Mouse (Mus musculus): Measurements from ENCODE around the gene Psip1.
"Not testable (repeated sequence)": the region's sequence is repeated elsewhere in the genome, so short reads cannot be mapped to it uniquely, and the experiment has no call there.

Psip1 gene

DNA sequence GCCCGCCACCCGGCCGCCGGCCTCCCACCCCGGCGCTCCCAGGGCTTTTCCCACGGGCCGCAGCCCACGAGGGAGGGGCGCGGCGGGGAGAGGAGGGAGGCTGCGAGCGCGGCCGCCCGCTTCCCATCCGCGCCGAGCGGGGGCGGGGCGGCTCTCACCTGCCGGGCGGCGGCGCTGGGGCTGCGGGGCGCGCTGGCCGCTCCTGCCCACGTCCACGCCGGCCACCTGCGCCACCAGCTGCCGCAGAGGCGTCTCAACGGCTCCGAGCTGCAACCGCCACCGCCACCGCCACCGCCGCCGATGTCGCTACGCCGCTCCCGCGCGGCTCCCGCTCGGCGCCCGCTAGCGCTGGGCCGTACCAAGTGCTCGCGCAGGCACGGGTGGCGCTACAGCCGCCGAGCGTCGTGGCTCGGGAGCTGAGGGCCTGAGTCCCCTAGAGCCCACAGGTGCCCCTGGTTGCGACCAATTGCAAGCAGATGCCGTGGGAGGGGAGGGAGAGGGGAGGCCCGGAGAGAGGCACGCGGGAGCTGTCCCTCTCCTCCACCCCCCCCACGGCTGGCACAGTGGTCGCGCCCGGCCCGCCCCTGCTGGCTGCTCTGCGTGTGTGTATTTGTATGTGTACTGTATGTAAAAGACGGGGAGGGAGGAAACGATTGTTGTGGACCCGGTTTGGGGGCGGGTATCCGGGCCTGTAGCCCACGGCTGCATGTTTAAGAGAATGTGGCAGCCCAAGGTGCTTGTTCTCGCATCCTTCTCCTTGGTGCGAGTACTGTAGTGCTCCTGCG is at the start of gene Psip1:
Gene Psip1 (minus strand): TSS at position 343 of the 785 bp plus-strand sequence.
- DNase-seq, result peak; percentile 90

DNA sequence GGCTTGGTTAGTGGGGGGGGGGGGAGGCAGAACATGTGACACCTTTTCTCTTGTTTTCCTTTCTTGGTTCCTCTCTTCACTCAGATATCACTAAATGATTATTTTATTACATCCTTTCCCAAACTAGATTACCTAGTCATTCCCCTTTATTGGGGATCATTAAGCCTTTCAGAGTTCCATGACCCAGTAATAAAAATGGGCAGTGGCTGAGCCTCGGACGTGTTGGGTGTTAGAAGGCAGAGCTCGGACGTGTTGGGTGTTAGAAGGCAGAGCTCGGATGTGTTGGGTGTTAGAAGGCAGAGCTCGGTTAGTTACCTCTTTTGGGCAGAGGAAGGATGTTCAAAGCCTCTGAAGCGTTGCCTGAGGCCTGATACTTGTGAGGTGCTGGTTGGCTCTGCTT is 47.8 kb upstream of the Psip1 start:
- DNase-seq, result no peak

DNA sequence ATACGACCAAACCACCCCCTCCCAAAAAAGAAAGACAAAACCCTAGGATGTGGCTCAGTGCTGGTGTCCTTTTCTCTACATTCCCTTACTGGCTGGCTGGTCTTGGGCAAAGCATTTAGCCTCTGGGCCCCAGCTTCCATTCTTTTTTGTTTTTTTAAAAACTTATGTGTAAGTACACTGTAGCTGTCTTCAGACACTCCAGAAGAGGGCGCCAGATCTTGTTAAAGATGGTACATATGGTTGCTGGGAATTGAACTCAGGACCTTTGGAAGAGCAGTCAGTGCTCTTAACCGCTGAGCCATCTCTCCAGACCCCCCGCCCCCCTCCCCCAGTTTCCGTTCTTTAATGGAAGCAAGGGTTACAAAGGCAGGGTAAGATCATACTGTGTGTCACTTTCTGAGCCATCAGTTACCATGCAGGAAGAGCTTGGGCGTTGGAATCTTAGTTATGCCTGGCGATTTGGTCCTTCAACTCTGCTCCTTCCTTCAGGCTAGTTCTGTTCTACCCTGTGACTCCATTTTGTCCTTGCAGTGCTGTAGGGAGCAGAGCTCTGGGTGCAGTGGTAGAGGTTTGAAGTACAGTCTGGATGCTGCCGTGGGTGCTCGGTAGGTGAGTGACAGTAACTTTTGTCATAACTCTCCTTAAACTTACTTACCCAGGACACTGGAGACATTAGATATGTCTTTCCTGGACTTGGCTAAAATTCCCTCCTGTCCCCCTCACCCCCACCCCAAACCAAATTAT is 47.1 kb upstream of the Psip1 start:
- DNase-seq, result no peak

DNA sequence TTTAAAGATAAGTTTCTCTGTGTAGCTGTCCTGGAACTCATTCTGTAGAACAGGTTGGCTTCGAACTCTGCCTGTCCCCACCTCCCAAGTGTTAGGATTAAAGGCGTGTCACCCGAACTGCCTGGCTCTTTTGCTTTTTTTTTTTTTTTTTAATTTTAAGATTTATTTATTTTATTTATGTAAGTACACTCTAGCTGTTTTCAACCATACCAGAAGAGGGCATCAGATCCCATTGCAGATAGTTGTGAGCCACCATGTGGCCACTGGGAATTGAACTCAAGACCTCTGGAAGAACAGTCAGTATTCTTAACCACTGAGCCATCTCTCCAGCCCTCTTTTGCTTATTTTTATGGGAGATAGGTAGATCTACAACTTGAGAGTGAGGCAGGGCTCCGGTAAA is 43.8 kb upstream of the Psip1 start:
- DNase-seq, result not testable (repeated sequence)

DNA sequence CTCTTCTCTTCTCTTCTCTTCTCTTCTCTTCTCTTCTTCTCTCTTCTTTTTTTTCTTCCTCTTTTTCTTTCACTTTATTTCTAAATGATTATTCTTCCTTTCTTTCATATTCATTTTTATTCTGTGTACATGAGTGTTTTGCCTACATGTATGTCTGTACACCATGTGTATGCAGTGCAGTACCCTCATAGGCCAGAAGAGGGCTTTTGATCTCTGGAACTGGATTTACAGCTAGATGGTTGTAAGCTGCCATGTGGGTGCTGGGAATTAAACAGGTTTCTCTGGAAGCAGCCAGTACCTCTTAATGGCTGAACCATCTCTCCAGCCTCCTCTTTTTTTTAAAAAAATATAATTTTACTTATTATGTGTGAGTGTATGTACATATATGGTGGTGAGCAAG is 41.7 kb upstream of the Psip1 start:
- DNase-seq, result peak; percentile 12

DNA sequence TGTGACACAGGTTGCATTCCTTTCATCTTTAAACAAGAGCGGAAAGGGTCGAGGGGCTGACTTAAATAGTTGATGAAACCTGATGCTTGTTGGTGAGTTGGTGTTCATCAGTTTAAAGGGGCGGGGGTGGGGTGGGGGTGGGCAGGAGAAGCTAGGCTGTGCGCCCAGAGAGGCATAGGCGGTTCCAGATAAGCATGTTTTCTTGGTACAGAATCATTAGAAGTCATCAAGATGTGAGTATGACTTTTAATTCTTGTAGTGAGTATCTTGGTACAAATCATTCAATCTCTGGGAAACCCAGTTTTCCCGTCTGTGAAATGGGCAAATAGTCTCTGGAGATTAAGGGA is 40.7 kb upstream of the Psip1 start:
- DNase-seq, result no peak

DNA sequence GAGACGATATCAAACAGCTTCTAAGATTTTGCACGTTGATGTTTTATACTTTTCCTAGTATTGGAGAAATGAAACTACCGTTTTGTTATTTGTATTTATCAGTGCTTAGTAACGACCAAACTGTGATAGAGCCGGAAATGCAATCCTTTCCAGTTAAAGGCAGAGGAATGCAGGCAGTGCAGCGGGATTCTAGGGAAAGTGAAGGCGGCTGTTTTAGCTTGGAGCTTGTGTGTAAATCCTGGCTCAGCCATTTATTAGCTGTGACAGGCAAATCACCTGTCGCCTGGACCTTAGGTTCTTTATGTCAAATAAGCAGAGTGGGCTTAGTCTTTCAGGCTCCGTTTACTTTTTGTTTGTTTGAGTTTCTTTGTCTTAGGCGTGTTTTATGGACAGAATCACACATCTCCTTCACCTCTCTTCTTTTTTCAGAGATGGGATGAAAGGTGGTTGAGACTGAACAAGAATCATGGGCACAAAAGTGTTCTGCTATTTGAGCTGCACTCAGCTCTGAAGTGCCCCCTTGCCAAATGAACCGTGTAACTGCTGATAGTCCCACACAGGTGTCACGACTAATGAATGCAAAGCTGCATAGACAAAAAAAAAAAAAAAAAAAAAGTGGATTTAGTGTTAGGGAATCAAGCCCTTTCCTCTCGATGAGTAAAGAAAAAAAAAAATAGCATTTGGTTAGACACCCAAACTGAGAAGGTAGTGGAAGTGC is 40.2 kb upstream of the Psip1 start:
- peak; percentile 12 for DNase-seq

DNA sequence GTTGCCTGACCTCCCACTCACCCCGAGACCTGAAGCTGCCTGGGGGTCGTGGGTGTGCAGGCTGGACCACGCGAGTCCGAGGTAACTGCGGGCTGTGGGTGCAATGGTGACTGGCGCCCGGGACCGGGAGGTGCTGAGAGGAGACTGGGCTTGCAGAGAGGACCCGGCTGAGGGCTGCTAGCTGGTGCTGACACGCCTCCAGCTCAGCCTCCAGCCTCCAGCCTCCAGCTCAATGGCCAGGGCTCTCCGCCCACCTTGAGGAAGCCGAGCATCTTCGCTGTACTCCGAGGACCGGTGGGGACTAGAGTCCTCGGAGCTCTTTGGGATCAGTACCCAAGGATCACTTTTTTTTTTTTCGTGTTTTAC is 39.4 kb upstream of the Psip1 start:
- DNase-seq, result no peak

DNA sequence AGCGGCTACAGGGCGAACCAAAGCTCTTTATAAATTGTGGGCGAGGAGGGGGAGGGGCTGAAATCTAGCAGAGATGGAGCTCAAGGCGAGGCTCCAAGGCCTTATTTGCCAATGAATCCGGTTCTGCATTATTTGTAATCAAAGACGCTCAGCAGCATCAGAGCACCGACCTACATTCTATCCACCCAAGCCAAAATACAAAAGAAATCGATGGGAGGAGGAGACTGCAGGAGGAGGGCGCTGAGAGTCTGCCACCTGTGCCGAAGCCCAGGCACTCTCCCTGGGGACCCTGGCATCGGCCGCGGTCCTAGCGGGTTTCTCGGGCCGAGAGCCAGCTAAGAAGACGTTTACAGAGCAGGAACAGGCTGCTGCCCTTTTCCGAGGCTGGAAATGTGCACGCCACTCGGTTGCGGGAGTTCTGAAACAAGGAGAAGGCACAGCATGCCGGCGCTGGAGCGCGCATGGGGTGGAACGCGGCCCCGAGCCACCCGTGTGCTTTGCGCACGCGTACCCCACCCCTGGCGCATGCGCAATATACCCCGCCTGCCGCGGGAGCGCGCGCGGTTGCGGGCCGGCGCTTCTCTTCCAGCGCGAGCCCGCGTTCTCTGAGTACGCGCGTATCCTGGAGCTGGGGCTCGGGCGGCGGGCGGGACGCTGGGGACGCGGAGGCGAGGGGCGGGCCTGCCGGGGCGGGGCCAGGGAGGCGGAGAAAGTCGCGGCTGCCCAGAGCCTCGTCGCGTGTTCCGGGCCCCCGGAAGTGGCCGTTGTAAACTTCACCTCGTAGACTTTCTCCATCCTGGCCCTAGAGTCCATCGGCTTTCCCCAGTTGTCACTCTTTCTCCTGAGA is 38.8 kb upstream of the Psip1 start, which contains the start of gene Ccdc171:
Gene Ccdc171 (plus strand): TSS at position 703 of the 847 bp plus-strand sequence.
- peak; percentile 92 for DNase-seq

DNA sequence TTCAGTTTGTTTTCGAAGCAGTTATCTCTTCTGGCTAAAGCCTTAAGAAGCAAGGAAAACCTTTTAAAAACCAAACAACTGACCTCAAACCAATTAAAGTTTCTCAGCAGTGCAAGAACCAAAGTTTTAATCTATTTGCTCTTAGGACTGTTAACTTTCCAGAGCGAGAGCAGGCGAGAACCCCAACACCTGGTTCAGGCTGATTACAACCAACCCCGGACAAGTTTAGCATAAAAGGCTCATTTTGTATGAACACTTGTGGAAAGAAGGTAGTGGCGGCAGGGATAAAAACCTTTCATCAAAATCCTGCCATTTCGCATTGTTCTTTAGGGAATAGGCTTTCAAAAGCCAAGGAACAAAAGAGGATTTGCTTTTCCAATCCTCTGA is 38.2 kb upstream of the Psip1 start:
- DNase-seq, result no peak

DNA sequence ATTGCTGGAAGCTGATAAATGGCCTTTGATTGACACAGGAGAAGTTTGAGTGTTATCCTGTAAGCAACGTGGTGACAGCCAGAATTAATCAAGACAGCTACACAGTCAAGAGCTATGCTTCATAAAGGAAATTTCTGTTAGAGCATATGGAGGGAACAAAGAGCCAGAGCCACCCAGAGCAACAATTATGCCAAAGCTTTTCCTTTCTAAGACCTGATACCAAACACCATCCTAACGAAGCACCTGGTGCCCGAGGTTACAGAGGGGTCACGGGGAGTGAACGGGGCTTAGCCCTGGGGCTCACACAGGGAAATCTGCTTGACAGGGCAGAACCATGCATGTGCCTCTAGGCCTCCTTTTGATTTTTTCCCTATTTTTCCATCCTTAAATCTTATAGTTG is 35.8 kb upstream of the Psip1 start:
- DNase-seq, result no peak

DNA sequence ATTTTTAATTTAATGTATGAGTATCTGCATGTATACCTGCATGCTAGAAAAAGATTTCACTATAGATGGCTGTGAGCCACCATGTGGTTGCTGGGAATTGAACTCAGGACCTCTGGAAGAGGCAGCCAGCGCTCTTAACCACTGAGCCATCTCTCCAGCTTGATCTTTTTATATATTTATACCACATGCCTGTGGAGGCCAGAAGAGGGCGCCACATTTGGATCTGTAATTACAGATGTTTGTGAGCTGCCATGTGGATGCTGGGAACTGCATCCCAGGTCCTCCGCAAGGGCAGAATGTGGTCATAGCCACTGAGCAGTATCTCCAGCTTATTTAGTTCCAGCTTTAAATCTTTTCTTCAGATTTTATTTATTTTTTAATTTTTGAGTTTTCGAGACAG is 34.0 kb upstream of the Psip1 start:
- DNase-seq, result no peak

DNA sequence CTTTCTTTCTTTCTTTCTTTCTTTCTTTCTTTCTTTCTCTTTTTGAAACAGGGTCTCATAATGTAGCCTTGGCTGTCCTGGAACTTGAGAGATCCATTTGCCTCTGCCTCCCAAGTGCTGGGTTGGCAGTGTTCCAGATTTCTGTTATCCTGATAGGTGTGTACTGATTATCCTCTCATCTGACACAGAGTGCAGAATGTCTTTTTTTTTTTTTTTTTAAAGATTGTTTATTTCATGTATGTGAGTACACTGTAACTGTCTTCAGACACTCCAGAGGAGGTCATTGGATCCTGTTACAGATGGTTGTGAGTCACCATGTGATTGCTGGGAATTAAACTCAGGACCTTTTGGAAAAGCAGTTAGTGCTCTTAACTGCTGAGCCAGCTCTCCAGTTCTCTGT is 33.5 kb upstream of the Psip1 start:
- no peak for DNase-seq

DNA sequence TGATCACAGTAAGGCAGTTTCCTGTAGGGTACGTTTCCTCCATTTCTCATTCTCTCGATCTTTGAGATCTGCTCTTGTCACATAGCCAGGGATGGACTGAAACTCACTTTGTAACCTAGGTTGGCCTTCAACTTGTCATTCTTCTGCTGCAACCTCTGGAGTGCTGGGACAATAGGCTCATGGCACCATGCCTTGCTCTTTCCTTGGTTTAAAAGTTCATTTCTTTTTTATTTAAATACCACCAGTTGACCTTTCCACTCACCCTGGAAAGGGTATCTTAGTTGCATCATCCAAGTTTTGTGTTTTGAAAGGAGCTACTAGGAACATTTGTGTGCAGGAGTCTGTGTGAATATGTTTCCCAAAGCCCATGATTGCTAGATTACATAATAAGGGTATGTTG is 32.9 kb upstream of the Psip1 start:
- DNase-seq, result no peak

DNA sequence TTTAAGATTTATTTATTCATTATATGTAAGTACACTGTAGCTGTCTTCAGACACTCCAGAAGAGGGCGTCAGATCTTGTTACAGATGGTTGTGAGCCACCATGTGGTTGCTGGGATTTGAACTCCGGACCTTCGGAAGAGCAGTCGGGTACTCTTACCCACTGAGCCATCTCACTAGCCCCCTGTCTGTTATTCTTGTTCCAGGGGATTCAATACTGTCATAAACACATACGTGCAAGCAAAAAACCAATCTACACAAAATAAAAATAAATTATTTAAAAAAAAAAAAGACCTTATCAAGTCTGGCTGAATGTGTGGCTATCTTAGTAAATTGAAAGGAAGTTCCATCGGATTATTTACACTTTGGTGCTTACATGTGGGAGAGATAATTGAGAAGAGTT is 29.9 kb upstream of the Psip1 start:
- DNase-seq, result not testable (repeated sequence)

DNA sequence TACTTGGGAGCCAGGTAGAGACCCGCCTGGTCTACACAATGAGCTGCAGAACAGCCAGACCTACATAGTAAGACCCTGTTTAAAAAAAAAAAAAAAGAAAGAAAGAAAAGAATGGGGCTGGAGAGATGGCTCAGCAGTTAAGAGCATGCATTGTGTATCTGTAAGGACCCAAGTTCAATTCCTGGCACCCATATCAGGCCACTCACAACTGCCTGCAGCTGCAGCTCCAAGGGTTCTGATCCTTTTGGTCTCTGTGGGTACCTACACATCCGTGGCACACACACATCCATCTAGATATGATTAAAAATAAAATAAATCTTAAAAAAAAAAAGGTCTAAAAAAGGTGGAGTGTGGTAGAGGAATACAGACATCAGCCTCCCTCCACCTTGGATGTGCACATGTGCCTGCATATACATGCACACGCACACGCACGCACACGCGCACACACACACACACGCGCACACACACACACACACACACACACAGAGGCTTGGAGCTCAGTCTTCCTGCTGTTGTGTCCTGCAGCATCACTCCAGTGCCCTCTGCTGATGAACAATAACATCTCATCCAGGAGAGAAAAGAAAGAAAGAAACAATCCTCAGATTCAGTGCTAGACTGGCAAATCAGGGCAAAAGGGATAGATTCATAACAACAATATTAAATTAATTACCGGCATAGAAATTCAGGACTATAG is 28.9 kb upstream of the Psip1 start:
- no peak for DNase-seq

DNA sequence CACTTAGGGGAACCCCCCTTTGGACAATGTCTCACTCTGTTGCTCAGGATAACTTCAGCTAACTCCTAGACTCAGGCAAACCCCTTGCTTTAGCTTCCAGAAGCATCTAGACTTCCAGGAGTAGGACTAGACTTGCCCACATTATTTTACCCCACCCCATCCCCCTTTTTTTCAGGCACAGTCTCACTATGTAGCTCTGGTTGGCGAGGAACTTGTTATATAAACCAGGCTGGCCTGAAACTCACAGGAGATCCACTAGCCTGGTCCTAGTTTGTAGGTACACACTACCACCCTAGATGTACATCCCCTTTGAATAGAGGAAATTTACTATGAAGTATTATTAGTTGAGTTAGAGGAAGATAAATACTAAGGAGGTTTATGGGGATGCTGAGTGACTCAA is 27.9 kb upstream of the Psip1 start:
- no peak for DNase-seq

DNA sequence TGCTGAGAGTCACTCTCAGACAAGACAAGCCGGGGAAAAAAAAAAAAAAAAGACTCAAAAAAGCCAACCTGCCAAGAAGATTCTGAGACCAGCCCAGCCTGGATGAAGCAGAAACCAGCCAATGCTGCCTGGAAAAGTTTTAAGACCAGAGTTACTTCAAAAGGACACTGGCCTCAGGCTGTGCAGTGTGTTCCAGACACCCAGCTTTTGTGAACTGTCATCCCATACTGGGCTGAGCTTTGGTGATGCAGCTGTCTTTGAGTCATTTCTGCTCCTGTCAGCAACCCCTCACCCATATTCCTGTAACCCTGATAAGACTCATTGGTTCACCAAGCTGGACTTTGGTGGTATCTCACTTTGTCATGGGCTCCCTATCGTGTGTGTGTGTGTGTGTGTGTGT is 26.4 kb upstream of the Psip1 start:
- DNase-seq, result no peak

DNA sequence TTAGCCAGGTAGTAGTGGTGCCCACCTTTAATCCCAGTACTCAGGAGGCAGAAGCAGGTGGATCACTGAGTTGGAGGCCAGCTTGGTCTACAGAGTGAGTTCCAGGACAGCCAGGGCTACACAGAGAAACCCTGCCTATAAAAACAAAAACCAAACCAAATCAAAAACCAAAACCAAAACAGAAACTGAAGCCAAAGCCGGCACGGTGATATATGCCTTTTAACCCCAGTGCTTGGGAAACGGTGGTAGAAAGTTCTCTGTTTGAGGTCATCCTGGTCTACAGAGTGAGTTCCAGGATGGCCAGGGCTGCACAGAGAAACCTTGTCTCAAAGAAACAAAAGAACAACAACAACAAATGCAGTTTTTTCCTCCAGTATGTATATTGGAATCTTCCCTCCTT is 26.0 kb upstream of the Psip1 start:
- DNase-seq, result no peak

DNA sequence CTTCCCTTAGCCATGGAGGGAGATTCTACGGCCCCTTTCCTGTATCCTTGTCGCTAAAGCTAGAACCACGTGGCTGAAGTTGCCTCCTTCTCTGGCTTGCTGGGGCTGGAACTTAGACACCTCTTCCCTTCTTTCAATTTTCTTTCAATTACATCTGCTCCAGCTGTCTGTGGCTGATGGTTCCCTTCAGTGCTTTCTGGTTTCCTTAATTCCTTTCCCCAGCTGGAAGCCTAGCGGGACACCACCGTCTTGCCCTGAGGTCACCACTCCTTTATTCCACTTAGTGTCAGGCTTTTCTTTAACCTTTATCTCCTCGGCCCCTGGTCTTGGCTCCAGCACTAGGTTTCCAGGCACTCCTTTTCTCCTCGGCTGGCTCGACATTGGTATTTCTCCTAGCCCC is 24.8 kb upstream of the Psip1 start:
- DNase-seq, result no peak

DNA sequence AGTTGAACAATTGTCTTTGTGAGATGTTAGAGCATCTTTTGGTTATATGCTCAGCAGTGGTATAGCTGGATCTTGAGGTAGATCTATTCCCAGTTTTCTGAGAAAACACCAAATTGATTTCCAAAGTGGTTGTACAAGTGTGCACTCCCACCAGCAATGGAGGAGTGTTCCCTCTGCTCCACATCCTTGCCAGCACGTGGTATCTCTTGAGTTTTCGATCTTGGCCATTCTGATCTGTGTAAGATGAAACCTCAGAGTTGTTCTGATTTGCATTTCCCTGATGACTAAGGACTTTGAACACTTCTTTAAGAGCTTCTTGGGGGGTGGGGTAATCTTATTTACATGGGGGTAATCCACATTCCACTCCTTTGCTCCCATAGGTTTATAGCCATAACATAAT is 23.3 kb upstream of the Psip1 start:
- DNase-seq, result no peak

DNA sequence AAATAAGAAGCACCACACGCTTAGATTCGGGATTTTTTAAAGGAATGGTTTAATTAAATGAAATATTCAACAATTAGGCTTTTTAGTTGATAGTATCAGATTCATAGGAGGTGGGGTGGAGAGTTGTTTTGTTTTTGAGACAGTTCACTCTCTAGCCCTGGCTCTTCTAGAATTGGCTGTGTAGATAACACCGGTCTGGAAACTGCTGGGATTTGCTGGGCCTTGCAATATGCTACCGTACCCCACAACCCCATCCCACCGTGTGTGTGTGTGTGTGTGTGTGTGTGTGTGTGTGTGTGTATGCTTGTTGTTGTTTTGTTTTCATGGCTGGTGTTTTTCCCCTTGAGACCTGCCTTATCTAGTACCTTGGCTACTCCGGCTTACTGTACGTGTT is 14.8 kb upstream of the Psip1 start:
- no peak for DNase-seq

Measured in kidney, adult 18-20 months (tissue).